Mouse (Mus musculus): ENCODE results near the gene Gm11559.
"Not testable (repeated sequence)": the region's sequence is repeated elsewhere in the genome, so short reads cannot be mapped to it uniquely, and the experiment has no call there.

Gm11559 gene

DNA sequence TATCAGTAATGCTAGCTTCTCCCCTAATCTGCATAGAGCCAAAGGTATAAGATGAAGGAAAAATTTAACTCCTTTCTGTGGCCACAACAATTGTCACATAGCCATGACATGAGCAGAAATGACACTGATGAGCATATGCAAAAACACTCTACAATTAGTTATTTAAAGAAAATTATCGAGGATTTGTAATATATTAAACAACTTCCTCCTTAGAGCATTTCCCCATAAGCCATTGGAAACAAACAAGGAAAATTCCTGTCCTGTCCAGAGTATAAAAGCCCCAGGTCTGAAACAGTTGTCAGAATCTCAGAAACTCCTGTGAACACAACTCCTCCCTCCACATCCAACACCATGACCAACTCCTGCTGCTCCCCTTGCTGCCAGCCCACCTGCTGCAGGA, at the start of gene Gm11559:
Gene Gm11559, plus strand, starts transcription at position 301 of the 400 bp plus-strand sequence.
- DNase-seq (ENCODE audit: low read depth, low spot score), result not testable (repeated sequence)

DNA sequence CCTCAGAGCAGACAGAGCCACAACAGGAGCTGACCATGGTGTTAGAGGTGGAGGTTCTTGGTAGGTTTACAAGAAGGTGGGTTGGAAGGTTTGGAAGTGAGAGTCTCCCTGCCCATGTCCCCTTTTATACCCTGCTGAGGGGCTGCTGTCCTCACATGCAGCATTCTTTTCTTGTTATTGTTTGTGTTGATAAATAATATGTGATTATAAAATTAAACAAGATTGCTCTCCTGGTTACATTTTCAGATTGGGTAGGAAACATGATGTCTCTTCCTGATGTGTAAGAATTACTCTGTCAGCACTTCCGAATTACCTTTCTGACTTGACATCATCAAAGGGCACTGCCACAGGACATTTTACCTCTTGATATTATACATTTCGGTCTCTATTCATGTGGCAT, 48.7 kb upstream of the Gm11559 start, which contains the start of gene Gm11564:
Gene Gm11564, minus strand, starts transcription at position 101 of the 400 bp plus-strand sequence.
- DNase-seq (ENCODE audit: low read depth, low spot score), result not testable (repeated sequence)

DNA sequence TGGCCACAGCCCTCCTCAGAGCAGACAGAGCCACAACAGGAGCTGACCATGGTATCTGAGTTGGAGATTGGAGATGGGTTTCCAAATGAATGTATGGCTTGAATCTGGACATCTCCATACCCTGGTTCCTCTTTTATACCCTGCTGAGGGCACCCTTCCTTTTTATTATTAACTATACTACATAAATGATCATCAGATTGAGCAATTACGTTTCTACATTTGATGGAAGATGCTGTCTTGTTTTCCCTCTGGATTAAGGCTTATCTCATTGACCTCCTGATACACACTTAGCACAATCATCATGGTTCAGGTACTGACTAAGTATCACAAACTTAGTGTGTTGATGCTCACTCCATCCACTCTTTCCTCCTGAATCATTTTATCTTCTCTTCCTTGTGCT, 26.3 kb upstream of the Gm11559 start, which contains the start of gene 2300003K06Rik:
Gene 2300003K06Rik, minus strand, starts transcription at position 101 of the 400 bp plus-strand sequence.
- no peak for DNase-seq (ENCODE audit: low read depth, low spot score)

DNA sequence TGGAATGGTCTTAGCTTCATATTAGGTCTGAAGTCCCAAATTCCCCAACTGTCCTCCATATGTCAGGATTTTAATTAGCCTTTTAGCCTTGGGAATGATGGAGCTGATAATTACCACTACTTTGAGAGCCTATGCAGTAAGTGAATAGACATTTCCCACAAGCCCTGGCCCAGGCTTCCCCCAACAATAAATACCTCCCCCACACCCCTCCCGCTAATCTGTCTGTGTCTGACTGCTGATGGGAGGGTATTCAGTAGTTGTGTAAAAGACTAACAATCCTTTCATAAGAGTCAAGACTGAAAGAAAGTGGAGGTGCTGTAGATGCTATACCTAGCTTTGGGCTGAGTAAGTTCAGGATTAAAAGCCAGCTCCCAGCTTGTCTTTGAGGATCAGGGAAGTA, 22.1 kb upstream of the Gm11559 start:
- no peak for DNase-seq (ENCODE audit: low read depth, low spot score)

DNA sequence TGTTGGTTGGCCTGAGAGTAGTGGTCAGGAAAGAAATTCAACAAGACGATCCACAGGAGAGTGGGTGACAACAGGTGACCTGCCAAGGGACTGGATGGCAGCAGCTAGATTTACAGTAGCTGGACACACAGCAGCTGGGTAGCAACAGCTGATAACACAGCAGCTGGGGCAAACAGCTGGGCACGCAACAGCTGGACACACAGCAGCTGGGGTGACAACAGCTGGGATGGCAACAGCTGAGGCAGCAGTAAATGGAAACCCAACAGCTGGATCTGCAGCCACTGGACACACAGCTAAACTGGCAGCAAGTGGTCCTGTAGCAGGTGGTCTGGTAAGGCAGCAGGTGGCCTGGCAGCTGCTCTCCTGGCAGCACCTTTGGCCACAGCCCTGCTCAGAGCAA, 17.5 kb upstream of the Gm11559 start:
- no peak for DNase-seq (ENCODE audit: low read depth, low spot score)

DNA sequence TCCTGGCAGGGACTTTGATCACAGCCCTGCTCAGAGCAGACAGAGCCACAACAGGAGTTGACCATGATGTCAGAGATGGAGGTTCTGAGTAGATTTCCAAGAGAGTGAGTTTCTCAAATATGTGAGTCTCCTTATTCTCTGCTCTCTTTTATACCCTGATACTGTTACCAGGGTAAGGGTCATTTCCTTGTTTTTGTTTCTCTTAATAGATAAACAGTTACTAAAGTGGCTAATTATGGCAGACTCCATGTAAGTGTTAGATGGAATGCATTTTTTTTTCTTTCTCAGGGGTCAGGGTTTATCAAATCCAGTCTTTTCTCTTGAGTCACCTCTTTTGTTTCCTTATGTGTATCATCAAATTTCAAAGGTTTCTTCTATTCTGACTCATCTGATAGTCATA, 12.8 kb upstream of the Gm11559 start, which contains the start of gene Krtap4-16:
Gene Krtap4-16, minus strand, starts transcription at position 101 of the 400 bp plus-strand sequence.
- DNase-seq (ENCODE audit: low read depth, low spot score), result no peak

DNA sequence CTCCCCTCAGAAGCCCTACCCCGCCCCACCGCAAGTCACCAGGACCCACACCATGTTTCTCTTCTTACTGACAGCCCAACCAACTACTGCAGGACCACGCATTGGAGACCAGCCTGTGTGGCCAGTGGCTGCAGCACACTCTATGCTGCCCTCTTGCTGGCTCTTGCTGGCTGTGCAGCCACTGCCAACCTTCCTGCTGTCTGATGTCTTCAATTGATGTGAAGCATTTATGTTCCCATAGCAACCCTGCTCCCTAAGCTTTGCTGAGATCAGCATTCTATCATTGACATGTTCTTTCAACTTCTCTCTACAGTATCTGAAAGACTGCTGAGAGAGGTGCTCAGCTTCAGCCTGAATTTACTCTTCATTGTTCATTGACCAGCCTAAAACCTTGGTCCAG, 10.2 kb upstream of the Gm11559 start:
- DNase-seq (ENCODE audit: low read depth, low spot score), result no peak

DNA sequence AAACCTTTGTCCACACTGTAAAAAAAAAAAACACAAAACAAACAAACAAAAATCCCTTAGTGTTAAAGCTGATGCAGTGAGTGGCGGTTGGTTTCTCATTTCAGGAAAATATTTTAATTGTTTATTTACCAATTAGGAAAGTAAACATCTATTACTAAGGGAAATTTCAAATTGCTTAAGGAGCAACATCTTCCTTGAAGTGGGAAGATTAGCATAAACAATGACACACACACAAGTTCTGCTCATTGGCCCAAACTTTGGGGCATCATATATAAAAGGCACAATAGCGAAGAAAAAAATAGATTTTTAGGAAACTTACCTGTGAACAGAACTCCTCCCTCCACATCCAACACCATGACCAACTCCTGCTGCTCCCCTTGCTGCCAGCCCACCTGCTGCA, 6.7 kb upstream of the Gm11559 start, which contains the start of gene Gm11568:
Gene Gm11568, plus strand, starts transcription at position 301 of the 400 bp plus-strand sequence.
- DNase-seq (ENCODE audit: low read depth, low spot score), result no peak

DNA sequence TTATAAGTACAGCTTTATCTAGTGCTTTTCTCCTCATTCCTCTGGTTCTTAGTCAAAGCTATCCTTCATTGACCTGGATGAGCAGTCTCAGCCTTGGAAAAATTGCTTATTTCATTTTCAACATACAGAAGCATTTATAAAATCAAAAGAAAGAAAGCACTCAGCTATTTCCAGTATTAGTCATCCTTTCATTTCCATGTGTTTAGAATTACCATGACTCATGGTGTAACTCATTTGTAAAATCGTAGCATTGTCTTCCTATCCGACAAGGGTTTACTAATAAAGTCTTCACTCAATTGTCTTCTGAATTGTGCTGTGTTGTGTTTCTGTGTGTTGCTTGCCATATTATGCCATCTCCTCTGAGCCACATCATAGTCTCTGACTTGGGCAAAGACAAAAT, 5.5 kb upstream of the Gm11559 start:
- no peak for DNase-seq (ENCODE audit: low read depth, low spot score)

DNA sequence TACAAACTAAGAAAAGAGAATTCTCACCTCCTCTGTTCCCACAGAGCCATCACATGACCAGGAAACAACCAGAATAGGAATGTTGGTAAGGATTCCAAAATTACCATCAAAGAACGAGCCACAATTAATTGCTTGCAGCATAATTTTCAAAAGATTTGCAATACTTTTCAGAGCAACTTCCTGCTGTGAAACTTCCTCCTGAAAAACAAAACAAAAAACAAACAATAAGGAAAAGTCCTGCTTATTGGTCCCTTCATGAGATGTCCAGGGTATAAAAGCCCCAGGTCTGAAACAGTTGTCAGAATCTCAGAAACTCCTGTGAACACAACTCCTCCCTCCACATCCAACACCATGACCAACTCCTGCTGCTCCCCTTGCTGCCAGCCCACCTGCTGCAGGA, 8.8 kb downstream of the Gm11559 start, which contains the start of gene Krtap9-1:
Gene Krtap9-1, plus strand, starts transcription at position 301 of the 400 bp plus-strand sequence.
- DNase-seq (ENCODE audit: low read depth, low spot score), result not testable (repeated sequence)

DNA sequence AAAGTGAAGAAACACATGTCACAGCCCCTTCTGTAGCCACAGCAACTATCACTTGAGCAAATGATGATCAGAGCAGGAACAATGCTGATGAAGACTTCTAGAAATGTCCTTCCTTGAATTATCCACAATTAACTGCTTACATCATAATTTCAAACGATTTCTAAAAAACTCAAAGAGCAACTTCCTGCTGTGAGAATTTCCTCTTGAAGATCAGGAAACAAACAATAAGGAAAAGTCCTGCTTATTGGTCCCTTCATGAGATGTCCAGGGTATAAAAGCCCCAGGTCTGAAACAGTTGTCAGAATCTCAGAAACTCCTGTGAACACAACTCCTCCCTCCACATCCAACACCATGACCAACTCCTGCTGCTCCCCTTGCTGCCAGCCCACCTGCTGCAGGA, 14.6 kb downstream of the Gm11559 start, which contains the start of gene Gm11567:
Gene Gm11567, plus strand, starts transcription at position 301 of the 400 bp plus-strand sequence.
- DNase-seq (ENCODE audit: low read depth, low spot score), result not testable (repeated sequence)

DNA sequence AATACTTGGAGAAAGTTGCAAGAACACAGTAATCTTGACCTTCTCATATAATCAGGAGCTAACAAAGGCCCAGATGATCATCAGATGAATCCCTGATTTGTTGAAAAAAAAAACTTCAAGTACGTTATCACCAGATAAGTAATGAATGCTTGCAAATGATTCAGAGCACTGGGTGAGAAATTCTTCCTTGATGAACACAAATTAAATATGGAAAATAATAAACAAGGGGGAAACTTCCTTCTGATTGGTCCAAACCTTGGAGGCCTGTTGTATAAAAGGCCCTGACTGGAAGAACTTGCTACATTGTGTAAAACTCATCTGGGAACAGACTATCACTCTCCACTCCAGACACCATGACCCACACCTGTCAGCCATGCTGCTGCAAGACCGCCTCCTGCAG, 43.3 kb downstream of the Gm11559 start, which contains the start of gene Krtap31-1:
Gene Krtap31-1, plus strand, starts transcription at position 301 of the 400 bp plus-strand sequence.
- DNase-seq (ENCODE audit: low read depth, low spot score), result no peak

DNA sequence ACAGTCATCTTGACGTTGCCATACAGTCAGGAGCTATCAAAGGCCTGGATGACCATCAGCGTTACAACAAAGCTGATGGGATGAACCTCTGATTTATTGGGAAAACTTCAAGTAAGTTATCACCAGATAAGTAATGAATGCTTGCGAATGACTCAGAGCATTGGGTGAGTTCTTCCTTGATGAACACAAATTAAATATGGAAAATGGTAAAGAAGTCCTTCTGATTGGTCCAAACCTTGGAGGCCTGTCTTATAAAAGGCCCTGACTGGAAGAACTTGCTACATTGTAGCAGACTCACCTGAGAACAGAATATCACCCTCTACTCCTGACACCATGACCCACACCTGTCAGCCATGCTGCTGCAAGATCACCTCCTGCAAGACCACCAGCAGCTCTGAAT, 50.2 kb downstream of the Gm11559 start, which contains the start of gene Gm11565:
Gene Gm11565, plus strand, starts transcription at position 301 of the 400 bp plus-strand sequence.
- no peak for DNase-seq (ENCODE audit: low read depth, low spot score)
